Mouse (Mus musculus): ENCODE data around the gene Ccdc61.

The Ccdc61 gene

GRCm38 (mm10) chr7:18848395-18848794 is 61.8 kb downstream of the Ccdc61 start:
- no peak for DNase-seq (ENCODE audit: low spot score)

- DNase-seq (ENCODE audit: low spot score), result no peak
These were observed 65.4 kb downstream of the Ccdc61 start for GRCm38 (mm10) chr7:18844811-18845210.

- DNase-seq (ENCODE audit: low spot score), result no peak
These were observed 69.0 kb downstream of the Ccdc61 start for GRCm38 (mm10) chr7:18841174-18841567.

All from testis, postnatal 14 days (tissue).